Mouse (Mus musculus) liver, postnatal 0 days (tissue): Measurements from ENCODE around the gene Utp20.

Source experiments
- CTCF ChIP-seq: sonication (generic); IDR thresholded peaks from 2 replicates; pipeline ENCODE4 v1.5.1; 2016; ENCODE audit warnings: antibody characterized with exemption, low read depth
- EP300 ChIP-seq: IDR thresholded peaks from 2 replicates; pipeline ENCODE4 v1.6.1; 2016; ENCODE audit warnings: antibody characterized with exemption, low read depth, mild to moderate bottlenecking

DNA sequence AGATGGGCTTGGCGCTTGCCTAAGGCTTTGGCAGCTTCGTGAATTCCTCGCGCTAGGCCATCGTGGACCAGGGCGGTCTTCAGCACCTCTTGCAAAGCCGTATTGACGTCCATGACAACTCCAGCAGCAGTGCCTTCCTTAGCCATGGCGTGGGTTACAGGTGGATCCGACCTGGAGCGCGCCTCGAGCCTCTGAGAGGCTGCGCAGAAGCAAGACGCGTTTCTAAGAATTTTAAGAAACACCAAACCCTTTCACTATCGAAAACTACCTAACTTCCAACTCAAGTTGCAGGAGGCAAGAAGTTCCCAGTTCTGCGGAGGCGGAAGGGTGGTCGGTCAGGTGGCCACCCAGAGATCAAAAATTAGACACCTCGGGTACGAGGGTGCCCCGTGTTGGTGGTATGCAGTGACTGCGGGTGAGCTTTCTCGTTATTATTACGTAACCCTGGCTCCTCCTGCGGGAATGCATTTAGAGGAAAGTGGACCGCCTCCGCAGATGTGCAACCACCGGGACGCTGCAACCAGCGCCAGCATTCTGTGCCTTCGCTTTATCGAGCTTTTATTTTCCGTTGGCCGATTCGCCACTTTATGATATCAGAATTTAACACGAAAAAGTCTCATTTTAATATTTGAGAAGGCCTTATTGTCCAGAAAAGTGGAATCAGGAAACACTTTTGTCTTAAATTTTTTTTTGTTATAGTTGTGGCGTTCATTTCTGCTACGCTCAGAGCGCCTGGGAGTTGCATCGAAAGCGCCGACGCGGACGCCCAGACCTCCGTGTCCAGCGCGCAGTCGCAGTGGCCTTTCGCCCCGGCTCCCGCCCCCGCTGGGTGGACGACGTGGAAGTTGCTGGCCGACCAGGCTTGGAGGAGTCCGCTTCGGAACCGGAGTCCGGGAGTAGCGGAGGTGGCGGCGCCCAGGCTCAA is 95.8 kb downstream of the Utp20 start, which contains the start of gene Arl1:
- peak; percentile 6; the same call in 1 of the 2 replicates for TF ChIP-seq CTCF
- TF ChIP-seq EP300: peak; percentile 81; the same call in 1 of the 2 replicates
